Mouse (Mus musculus): ENCODE data around the gene Prss46.

Gene Prss46

GRCm38 (mm10) chr9:110895994-110896393 is 51.7 kb downstream of the Prss46 start:
- intact Hi-C loops (cut with DNase I), result no loop called here

DNA sequence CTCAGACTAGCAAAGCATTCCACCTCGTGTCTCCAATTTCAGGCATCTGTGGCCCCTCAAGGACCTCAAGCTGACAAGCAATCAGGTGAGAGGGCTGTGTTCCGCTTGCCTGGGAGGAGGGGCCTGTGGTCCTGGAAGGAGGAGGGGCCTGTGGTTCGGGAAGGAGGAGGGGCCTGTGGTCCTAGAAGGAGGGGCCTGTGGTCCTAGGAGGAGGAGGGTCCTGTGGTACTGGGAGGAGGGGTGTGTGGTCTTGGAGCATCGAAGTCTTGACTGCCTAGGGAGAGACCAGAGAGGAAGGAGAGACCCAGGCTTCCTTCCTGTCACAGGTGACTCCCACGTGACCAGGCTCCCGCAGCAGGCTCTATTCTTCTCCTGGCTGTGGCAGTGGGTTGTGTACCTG is 52.3 kb downstream of the Prss46 start:
- intact Hi-C loops (cut with DNase I), result no loop called here

DNA sequence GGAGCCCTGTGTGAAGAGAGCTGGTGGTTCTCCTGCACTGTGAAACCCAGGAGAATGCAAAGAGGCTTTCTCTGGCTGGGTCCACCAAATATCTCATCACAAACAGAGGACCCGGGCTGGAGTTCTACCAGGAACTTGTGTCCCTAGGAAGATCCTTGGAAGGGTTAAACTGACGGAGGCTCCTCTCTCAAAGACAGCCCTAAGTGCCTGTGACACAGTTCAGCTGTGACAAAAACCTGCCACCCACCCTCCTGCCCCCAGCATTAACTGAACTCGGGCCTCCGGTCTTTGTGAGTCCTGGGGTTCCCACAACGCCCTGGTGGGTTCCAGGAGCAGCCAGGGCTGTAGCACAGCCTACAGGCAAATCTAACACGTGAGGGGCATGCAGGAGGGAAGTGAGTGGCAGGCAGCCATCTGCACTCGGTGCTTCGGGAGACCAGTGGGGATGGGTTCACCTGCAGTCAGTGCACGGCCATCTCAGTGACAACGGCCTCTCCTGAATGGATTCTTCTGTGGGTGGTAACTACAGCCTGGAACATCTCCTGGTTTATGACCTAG is 55.2 kb downstream of the Prss46 start:
- intact Hi-C loops (cut with DNase I), result no loop called here

DNA sequence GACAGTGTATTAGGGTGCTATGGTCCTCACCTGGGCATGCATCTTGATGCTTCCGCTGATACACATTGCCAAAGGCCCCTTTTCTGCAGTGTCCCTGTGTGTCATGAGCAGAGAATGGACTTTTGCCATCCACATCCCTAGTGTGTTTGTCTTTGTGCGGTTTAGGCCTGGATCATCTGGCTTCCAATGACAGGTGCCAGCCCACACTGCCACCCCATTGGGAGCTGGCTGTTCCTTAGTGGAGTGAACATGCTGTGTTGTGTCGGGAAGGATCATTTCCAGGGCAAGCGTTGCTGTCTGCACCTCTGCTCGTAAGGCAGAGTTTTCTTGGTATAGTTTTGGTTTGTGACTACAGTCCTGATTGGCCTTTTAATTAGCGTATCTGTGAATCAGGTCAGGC is 56.9 kb downstream of the Prss46 start:
- intact Hi-C loops (cut with DNase I), result no loop called here

DNA sequence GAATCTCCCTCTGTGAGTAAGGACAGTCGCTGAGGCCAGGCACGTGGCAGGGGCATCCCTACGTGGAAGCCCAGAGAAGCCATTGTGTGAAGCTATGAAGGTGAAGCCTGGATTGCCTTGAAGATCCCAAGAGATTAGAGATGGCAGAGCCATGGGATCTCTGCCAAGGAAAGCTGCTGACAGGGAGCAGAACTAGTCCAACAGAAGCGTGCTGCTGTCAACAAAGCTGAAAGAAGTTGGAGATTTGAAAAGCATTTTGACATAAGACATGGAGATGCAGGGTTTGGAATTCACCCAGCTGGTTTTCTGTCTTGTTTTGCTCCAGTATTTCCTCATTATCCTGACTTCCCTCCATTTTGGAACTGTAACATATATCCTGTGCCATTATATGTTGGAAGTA is 58.0 kb downstream of the Prss46 start:
- intact Hi-C loops (cut with DNase I), result no loop called here

Data from adrenal gland (tissue).